In the genomic region with DNA sequence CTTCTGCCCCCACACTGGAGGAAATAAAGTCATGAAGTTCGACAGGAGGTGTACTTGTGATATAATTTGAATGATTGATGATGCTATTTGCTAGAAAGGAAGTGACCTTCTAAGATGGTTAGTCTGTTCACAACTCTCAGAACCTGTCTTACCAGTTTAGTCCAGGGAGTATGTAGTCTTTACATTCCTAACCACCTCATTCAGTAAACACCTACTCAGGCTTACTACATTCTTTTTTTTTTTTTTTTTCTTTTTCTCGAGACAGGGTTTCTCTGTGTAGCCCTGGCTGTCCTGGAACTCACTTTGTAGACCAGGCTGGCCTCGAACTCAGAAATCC, we compare ENCODE assay signal across 9 mouse cellular contexts. TPM values are rescaled to one million over a fixed set of nuclear protein-coding genes. Genes with fewer than 3 reads are reported as not detected.
A peak's percentile ranks its signal among the peaks of the same experiment; 100 is the strongest.
DNase-seq lines count a peak whose midpoint lies in the region; ATAC-seq and TF ChIP-seq lines count a peak whose summit lies in the region.
"Had no signal": no experiment of that assay in that cellular context is flagged by ENCODE, and none has a peak within 500 bp of the region (broad histone marks: within the 10 kb centered on the region; RNA-seq: fewer than 3 reads in every experiment).

No protein-coding gene starts in this region.

- no peak for DNase-seq in heart, postnatal 10 days
- no peak for DNase-seq in ES-E14 (ENCODE audit: low read depth, low spot score)
- DNase-seq in forebrain, postnatal 0 days = no peak
- no peak for DNase-seq in ovary, postnatal 10 days (ENCODE audit: low spot score)
- no peak for DNase-seq in right cerebral cortex, adult 18-20 months
- no peak for DNase-seq in thymus, postnatal 25 days
- DNase-seq: kidney, postnatal 10 days had no signal

- TF ChIP-seq CTCF in forebrain, postnatal 0 days (IDR thresholded peaks at IDR 0.05; ENCODE audit: low read depth) = no peak

- H3K9ac ChIP-seq in heart, embryonic 13.5 days = peak overlapping the region; percentile 99
- peak overlapping the region; percentile 74 for H3K9ac ChIP-seq in ES-E14 (ENCODE audit: insufficient read depth, low read depth, low read length, poor library complexity, severe bottlenecking)
- no peak overlapping the region for H3K9ac ChIP-seq in forebrain, postnatal 0 days
- H3K9ac ChIP-seq in liver, embryonic 16.5 days (ENCODE audit: low read depth, low read length) = no peak overlapping the region

- H3K27ac ChIP-seq in heart, embryonic 13.5 days (replicated peaks) = no peak overlapping the region
- peak overlapping the region; percentile 97 for H3K27ac ChIP-seq in ES-E14 (ENCODE audit: insufficient read depth, low read depth, low read length, poor library complexity, severe bottlenecking)
- no peak overlapping the region for H3K27ac ChIP-seq in forebrain, postnatal 0 days (ENCODE audit: low read depth, low read length)
- no peak overlapping the region for H3K27ac ChIP-seq in liver, embryonic 16.5 days (ENCODE audit: low read length)

- H3K9me3 ChIP-seq in heart, embryonic 13.5 days = no peaks in the 10 kb centered on the region
- no peaks in the 10 kb centered on the region for H3K9me3 ChIP-seq in ES-E14 (ENCODE audit: control insufficient read depth, insufficient read depth, low read depth, low read length)
- no peaks in the 10 kb centered on the region for H3K9me3 ChIP-seq in forebrain, postnatal 0 days (ENCODE audit: low read length)
- no peaks in the 10 kb centered on the region for H3K9me3 ChIP-seq in liver, embryonic 16.5 days (replicated peaks; ENCODE audit: control insufficient read depth, low read length)

- in situ Hi-C loops in ES-E14 (cut with MboI; ENCODE audit: low sequenced_read_pairs in 2 of 2, unreplicated experiment in 2 of 2) = no loop called here

- H3K4me2 ChIP-seq in heart, embryonic 13.5 days = peak overlapping the region; percentile 91
- peak overlapping the region; percentile 80 for H3K4me2 ChIP-seq in forebrain, postnatal 0 days (ENCODE audit: low read depth)
- H3K4me2 ChIP-seq in liver, embryonic 16.5 days (ENCODE audit: low read depth, low read length) = peak overlapping the region; percentile 64

- ATAC-seq in heart, embryonic 13.5 days (ENCODE audit: extremely low read depth, insufficient number of reproducible peaks, low FRiP score, low TSS enrichment) = no peak
- no peak for ATAC-seq in forebrain, postnatal 0 days
- ATAC-seq in liver, embryonic 16.5 days (ENCODE audit: low read depth) = no peak

- no peaks in the 10 kb centered on the region for H3K27me3 ChIP-seq in heart, embryonic 13.5 days (replicated peaks)
- no peaks in the 10 kb centered on the region for H3K27me3 ChIP-seq in forebrain, postnatal 0 days (ENCODE audit: insufficient read depth, low read length)
- H3K27me3 ChIP-seq in liver, embryonic 16.5 days (ENCODE audit: control insufficient read depth, insufficient read depth, low read depth, low read length) = no peaks in the 10 kb centered on the region

- 46% methylated on average over 3 of the region's 3 CpGs for WGBS in heart, embryonic 13.5 days
- WGBS in forebrain, postnatal 0 days = 80% methylated on average over 3 of the region's 3 CpGs
- WGBS in liver, embryonic 16.5 days (ENCODE audit: insufficient replicate concordance) = 42% methylated on average over 3 of the region's 3 CpGs

- H3K36me3 ChIP-seq in heart, embryonic 13.5 days = peaks cover 21% of the 10 kb centered on the region
- peaks cover 6% of the 10 kb centered on the region; the same call in 1 of the 2 replicates for H3K36me3 ChIP-seq in ES-E14 (ENCODE audit: control insufficient read depth, insufficient read depth, low read length, poor library complexity, severe bottlenecking)
- H3K36me3 ChIP-seq in forebrain, postnatal 0 days (ENCODE audit: insufficient read depth) = peaks cover 17% of the 10 kb centered on the region
- H3K36me3 ChIP-seq in liver, embryonic 16.5 days (ENCODE audit: control insufficient read depth, insufficient read depth) = no peaks in the 10 kb centered on the region; the same call in 1 of the 2 replicates

- H3K4me3 ChIP-seq in heart, embryonic 13.5 days = peak overlapping the region; percentile 99
- H3K4me3 ChIP-seq in ES-E14 (ENCODE audit: insufficient read depth in 1 of 2, low read depth in 1 of 2, low read length in 2 of 2, poor library complexity in 1 of 2, severe bottlenecking in 1 of 2) = peak overlapping the region; percentile 54 to 99
- no peak overlapping the region for H3K4me3 ChIP-seq in forebrain, postnatal 0 days (ENCODE audit: low read depth, low read length)
- peak overlapping the region; percentile 92 for H3K4me3 ChIP-seq in liver, embryonic 16.5 days (ENCODE audit: low read depth, low read length)

- peaks cover 40% of the 10 kb centered on the region for H3K4me1 ChIP-seq in heart, embryonic 13.5 days
- H3K4me1 ChIP-seq in ES-E14 (ENCODE audit: control insufficient read depth in 2 of 2, insufficient read depth in 2 of 2, low read length in 2 of 2, poor library complexity in 1 of 2) = peaks cover 10 to 17% of the 10 kb centered on the region in 2 experiments; a peak in 3 of 4 replicates
- H3K4me1 ChIP-seq in forebrain, postnatal 0 days (ENCODE audit: insufficient read depth) = peaks cover 25% of the 10 kb centered on the region
- peaks cover 25% of the 10 kb centered on the region for H3K4me1 ChIP-seq in liver, embryonic 16.5 days (ENCODE audit: control insufficient read depth, low read depth, low read length)

- intact Hi-C loops in heart, postnatal 10 days (cut with DNase I) = no loop called here

TF ChIP-seq in ES-E14, 5 proteins besides CTCF, POLR2A, EP300 and RAD21:
- TF ChIP-seq MAFK (IDR thresholded peaks at IDR 0.05; ENCODE audit: insufficient read depth, low read depth, low read length) (no peak), HCFC1 (IDR thresholded peaks at IDR 0.05; ENCODE audit: borderline replicate concordance, insufficient read depth, low read length) (no peak), CHD2 (IDR thresholded peaks at IDR 0.05; ENCODE audit: low read depth, low read length) (no peak), ZNF384 (IDR thresholded peaks at IDR 0.05; ENCODE audit: low read depth, low read length) (no peak), ZC3H11A (IDR thresholded peaks at IDR 0.05; ENCODE audit: borderline replicate concordance, low read depth, low read length) (no peak)
TF ChIP-seq in ES-E14: peak in this region for 0.

RNA-seq across cellular contexts. Expression of a gene that starts 1.2 kb away (rescaled TPM):
- polyA plus RNA-seq in heart, embryonic 13.5 days (2015; fragmentation: Nextera tagmentation; extraction: Ambion mirVana) = 16.6 and 17.0 TPM in 2 replicates
- 10 to 100 TPM; 33.7 to 36.6 TPM for total RNA-seq in heart, postnatal 10 days (2021)
- 60.6 and 63.0 TPM in 2 replicates for total RNA-seq in ES-E14 (2012; rRNA removed)
- 31.8 and 44.1 TPM in 2 replicates for total RNA-seq in forebrain, postnatal 0 days (2014; rRNA removed)
- 15.9 and 21.6 TPM in 2 replicates for polyA plus RNA-seq in forebrain, postnatal 0 days (2015; fragmentation: Nextera tagmentation; extraction: Ambion mirVana)
- 9.9 and 10.3 TPM in 2 replicates for polyA plus RNA-seq in liver, embryonic 16.5 days (2015; fragmentation: Nextera tagmentation; extraction: Ambion mirVana)

RNA-seq across cellular contexts. Expression of a gene that starts 1.4 kb away (rescaled TPM):
- 54.1 and 60.7 TPM in 2 replicates for polyA plus RNA-seq in heart, embryonic 13.5 days (2015; fragmentation: Nextera tagmentation; extraction: Ambion mirVana)
- total RNA-seq in heart, postnatal 10 days (2021) = 10 to 100 TPM; 46.4 to 50.6 TPM
- total RNA-seq in ES-E14 (2012; rRNA removed) = 81.3 and 123 TPM in 2 replicates
- 76.2 and 76.4 TPM in 2 replicates for total RNA-seq in forebrain, postnatal 0 days (2014; rRNA removed)
- 92.1 and 92.8 TPM in 2 replicates for polyA plus RNA-seq in forebrain, postnatal 0 days (2015; fragmentation: Nextera tagmentation; extraction: Ambion mirVana)
- polyA plus RNA-seq in liver, embryonic 16.5 days (2015; fragmentation: Nextera tagmentation; extraction: Ambion mirVana) = 30.5 and 31.6 TPM in 2 replicates

RNA-seq across cellular contexts. Expression of a gene that starts 14.6 kb away (rescaled TPM):
- 56.4 and 59.8 TPM in 2 replicates for polyA plus RNA-seq in heart, embryonic 13.5 days (2015; fragmentation: Nextera tagmentation; extraction: Ambion mirVana)
- 100 to 1,000 TPM; 180 to 190 TPM for total RNA-seq in heart, postnatal 10 days (2021)
- 210 and 285 TPM in 2 replicates for total RNA-seq in ES-E14 (2012; rRNA removed)
- 58.6 and 70.2 TPM in 2 replicates for total RNA-seq in forebrain, postnatal 0 days (2014; rRNA removed)
- polyA plus RNA-seq in forebrain, postnatal 0 days (2015; fragmentation: Nextera tagmentation; extraction: Ambion mirVana) = 34.6 and 49.4 TPM in 2 replicates
- 23.7 and 24.7 TPM in 2 replicates for polyA plus RNA-seq in liver, embryonic 16.5 days (2015; fragmentation: Nextera tagmentation; extraction: Ambion mirVana)

RNA-seq across cellular contexts. Expression of a gene that starts 43.7 kb away (rescaled TPM):
- 0.20 and 0.29 TPM in 2 replicates for polyA plus RNA-seq in heart, embryonic 13.5 days (2015; fragmentation: Nextera tagmentation; extraction: Ambion mirVana)
- under 1 TPM; 0.57 to 0.67 TPM for total RNA-seq in heart, postnatal 10 days (2021)
- 2.0 TPM in 2 replicates for total RNA-seq in ES-E14 (2012; rRNA removed)
- total RNA-seq in forebrain, postnatal 0 days (2014; rRNA removed) = 0.38 and 0.62 TPM in 2 replicates
- not detected in 2 replicates for polyA plus RNA-seq in forebrain, postnatal 0 days (2015; fragmentation: Nextera tagmentation; extraction: Ambion mirVana)
- polyA plus RNA-seq in liver, embryonic 16.5 days (2015; fragmentation: Nextera tagmentation; extraction: Ambion mirVana) = 0.06 and 0.13 TPM in 2 replicates

RNA-seq across cellular contexts. Expression of a gene that starts 53.8 kb away (rescaled TPM):
- polyA plus RNA-seq in heart, embryonic 13.5 days (2015; fragmentation: Nextera tagmentation; extraction: Ambion mirVana) = 2.2 and 2.9 TPM in 2 replicates
- total RNA-seq in heart, postnatal 10 days (2021) = 1 to 10 TPM; 1.5 to 3.1 TPM
- 0.80 and 1.1 TPM in 2 replicates for total RNA-seq in ES-E14 (2012; rRNA removed)
- total RNA-seq in forebrain, postnatal 0 days (2014; rRNA removed) = 0.81 and 2.4 TPM in 2 replicates
- polyA plus RNA-seq in forebrain, postnatal 0 days (2015; fragmentation: Nextera tagmentation; extraction: Ambion mirVana) = 2.5 and 3.3 TPM in 2 replicates
- 0.36 and 0.44 TPM in 2 replicates for polyA plus RNA-seq in liver, embryonic 16.5 days (2015; fragmentation: Nextera tagmentation; extraction: Ambion mirVana)

Comparison
In these comparisons a context has a peak if more than half of its experiments do, and no peak if none do; other contexts are left out.
1. H3K9ac ChIP-seq: peak in heart, embryonic 13.5 days (single experiment) and ES-E14 (single experiment); none in forebrain, postnatal 0 days (single experiment) and liver, embryonic 16.5 days (single experiment).
2. Peak in every context shown above with its lines, with median percentiles within 50 percentile points of each other: H3K4me2 ChIP-seq.